Mouse (Mus musculus): ENCODE measurements around the gene Gm49387.

DNA sequence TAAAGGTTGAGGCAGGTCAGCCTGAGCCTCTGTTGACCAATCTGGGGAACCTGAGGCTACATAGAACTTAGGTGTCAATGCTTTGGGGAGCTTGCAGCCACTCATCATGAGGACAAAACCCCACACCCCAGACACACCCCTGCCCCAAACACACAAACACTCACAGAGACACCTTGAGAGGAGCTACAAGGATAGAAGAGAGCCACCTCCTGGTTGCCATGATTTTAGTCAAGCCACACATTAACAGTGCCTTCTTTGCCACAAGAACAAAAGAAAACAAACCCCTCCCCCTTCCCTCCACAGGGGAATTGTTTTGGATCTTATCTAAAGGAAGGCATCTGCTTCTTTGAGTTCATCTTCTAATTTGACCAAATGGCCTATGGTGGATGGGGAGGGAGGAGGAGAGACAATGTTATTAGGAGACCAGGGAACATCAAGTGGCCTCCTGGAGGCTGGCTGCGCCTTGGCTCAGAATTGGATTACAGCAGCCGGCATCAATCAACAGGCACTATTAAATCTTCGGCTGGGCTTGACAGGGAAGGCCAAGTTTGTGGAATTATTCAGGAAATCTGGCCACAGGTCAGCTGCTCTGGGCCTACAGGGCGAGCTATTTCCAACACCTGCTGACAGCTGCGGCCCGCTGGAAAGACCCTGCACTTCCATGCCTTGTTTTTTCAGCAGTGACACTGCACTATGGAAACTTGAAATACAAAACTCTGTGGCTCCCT is 76.1 kb downstream of the Gm49387 start:
- TF ChIP-seq CTCF (IDR thresholded peaks at IDR 0.05) (peak; percentile 29), EP300 (IDR thresholded peaks at IDR 0.05) (peak; percentile 89)

Measured in lung, postnatal 0 days (tissue).